Mouse (Mus musculus) common myeloid progenitor, adult 5-6 weeks (primary cell): ENCODE results near the gene Podxl2. TPM values are rescaled to one million over a fixed set of nuclear protein-coding genes. Genes with fewer than 3 reads are reported as not detected.

Experiments
- ATAC-seq: replicated peaks from 2 replicates; pipeline ENCODE4 v1.8.0; 2016; ENCODE audit warnings: low read depth, mild to moderate bottlenecking, moderate TSS enrichment, inconsistent platforms; ENCODE audit not compliant: poor library complexity, severe bottlenecking
- total RNA-seq: library from RNA; stranded (forward); fragments of 200-1000, 187-1606 nt; gene quantifications from 2 replicates; pipeline ENCODE4 v1.2.3, GENCODE M21; 2017

Gene Podxl2
- total RNA-seq, 1 experiment from 2014 or later = 0.55 TPM

DNA sequence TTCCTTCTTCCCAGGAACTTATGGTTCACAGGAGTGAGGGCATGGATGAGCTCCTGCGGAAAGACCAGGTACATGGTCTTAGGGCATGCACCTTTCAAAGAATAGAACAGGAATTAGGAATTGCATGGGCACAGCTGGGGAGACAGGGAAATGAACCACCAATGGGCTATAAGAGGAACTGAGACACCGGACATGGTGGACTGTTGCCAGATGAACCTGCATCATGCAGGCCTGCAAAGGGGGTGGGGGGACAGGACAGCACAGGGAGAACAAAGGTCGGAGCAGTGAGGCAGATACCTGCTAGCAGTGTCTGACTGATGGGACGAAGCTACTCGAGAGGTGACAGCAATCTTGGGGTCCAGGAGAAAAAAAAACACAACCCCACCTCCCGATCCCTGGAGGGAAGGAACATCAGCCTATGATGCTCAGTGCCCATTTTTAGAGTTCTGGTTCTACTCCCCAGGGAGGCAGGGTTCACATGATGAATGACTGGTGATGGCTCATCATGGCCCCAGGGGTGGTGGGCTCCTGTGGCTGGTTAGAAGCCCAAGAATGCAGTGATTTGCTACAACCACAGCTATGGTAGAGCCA is 44.6 kb downstream of the Podxl2 start:
- no peak for ATAC-seq

DNA sequence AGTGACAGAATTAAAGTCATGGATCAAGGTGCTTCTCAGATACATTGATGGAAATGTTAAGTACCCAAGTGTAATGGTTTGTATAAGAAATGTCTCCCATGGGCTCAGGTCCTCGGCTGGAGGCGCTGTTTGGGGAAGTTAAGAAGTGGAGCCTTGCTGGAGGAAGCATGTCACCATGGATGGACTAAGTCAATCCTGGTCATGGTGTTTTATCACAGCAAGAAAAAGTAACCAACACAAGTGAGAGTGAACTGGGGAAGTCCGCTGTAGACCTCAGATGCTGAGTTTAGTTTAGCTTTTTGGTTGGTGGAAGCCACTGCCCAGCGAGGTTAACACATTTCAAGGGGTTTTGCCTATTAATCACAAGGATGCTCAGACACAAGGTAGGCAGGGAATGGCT is 45.3 kb downstream of the Podxl2 start:
- no peak for ATAC-seq

DNA sequence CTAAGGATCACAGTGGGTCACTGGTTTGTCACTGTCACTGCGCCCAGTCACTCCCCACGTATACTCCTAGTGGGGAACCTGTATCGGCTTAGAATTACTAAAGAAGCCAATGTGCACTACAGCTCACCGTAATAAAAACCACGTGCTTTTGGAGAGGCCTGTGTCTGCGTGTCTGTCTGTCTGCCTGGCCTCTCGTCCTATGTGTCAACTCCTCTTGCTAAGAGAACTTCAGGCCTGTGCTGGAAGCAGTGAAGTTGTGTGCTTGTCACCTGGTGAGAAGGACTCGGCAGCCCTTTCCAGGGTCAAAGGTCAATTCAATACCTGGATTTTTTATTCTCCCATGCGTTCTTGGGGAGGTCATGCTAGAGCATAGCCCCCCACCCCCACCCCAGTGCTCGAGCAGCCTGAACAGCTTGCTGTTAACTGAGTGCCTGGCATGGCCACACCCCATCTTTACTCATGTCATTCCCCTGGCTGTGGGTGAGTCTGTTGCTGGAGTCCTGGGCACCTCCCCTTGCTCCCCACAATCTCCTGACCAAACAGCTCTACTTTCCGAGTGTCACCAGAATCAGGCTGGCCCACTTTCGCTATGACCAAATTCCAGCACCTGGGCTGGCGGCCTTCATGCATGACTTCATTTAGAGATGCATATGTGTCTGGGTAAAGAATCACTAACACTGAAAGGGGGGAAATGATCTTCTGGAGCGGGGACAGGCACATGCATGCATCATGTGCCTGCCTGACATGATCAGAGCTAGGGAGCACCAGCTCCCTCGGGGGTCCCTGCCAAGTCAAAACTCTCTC is 46.4 kb downstream of the Podxl2 start:
- no peak for ATAC-seq

DNA sequence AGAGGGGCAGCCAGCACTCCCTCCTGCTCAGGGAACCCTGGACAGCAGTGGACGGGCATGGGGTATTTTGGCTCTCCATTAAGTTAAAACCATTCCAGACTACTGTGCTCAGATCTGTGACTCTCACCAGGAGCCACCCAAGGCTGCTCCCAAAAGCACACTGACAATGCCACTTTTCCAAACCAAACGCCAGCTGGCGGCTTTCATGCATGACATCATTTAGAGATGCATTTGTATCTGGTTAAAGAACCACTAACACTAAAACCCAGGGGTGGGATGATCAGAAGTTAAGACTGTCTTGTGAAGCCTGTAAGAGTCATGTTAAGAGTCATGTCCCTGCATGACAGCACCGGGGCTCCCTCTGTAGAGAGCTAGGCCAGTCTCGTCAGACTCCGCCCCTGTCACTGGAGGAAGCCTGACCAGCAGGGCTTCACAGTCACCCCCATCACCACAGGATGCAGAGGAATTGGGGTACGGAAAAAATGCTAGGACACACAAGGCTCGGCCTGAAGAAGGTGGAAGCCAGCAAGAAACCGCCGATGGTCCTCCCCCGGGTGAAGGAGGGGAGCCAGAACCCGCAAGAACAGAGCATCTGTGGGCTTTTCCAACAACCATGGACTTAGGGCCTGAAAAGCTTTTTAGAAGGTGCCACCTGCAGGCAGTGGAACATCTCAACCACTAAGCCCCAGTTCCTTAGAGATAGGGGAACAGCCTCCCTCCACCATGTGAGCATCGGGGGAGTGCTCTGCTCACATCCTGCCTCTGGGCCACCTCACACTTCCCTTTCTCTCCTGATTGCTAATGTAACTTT is 47.2 kb downstream of the Podxl2 start:
- ATAC-seq = peak; percentile 80

DNA sequence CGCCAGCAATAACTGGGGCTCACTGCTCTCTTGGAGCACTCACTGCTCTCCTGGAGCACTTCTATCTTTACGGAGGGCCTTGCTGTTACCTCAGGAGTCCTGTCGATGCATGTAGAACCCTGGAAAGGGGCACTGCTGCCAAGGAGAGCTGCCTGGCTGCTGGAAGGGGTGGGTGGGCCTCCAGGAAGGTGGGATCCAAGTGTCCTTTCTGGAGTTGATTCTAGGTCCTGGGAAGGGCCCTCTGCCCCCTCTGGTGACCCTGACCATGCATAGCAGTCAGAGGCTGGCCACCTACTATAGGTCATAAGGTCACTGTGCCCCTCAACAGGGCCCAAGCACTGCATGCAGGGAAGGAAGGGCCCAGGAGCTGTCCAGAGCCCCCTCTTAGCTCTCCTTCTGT is 47.9 kb downstream of the Podxl2 start:
- no peak for ATAC-seq

DNA sequence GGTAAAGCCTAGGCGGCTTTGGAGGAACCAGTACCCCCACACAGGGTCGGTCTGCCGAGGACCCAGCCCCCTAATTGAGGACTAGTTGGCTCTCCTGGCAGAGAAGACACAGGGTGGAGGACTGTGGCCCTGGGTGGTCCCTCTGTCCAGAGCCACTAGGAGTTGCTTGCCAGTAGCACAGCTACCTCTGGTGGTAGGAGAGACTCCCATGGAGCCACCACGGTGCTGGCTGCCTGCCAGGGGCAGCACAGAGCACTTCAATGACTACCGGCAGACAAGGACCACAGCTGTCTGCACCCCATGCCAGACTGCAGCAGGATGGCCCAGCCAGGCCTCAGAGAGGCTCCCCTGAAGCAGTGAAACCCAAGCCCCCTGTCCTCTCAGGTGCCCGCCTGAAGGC is 48.3 kb downstream of the Podxl2 start:
- peak; percentile 56 for ATAC-seq

DNA sequence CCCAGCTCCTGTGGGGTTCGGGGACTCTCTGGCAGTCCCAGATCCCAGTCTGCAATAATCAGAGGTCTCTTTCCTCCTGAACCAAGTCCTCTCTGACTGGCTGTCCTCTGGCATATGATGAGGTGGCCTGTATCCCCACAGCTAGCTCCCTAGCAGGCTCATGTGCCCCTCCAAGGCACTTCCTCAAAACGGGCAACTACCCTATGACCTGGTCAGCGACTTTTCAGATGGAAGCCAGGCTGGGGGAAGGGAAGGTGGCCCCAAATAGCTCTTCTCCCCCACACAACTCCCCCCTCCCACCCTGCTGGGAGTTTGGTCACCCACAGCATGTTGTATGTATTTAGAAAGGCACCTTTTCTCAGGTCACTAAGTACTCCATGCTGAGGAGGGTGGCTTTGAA is 48.8 kb downstream of the Podxl2 start:
- ATAC-seq = no peak

DNA sequence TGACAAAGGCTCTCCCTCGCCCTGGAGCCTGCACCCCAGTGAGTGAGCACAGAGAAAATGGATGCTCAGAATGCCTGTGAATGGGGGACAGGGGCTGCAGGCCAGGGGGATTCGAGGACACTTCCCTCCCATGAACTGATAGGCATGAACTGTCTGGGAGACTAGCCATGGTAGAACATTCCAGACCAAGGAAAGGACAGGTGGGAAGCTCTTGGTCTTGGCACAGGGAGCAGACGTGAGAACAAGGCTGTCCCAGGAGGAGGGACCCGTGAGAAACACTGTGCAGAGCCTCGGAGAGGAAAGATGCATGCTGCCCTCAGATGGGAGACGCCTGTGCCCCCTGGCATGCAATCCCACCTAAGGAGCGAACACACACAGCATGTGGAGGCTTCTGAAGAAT is 50.7 kb downstream of the Podxl2 start:
- no peak for ATAC-seq

DNA sequence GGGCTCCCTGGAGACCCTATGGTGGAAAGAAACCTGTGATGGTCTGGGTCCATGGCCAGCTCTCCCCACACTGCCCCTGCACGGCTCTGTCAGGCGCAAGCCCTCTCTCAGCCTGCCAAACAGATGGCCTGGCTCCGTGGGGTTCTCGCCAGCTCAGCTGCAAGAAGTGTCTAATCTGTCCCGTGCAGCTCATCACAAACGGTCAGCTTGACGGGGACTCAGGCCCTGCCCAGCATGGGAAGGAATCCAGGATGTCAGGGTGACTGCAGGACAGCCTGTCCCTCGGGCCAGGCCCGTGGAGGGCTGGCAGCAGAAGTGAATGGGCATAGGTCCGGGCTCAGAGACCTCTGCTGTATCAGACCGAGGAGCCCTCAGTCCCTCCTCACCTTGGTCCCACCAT is 52.9 kb downstream of the Podxl2 start:
- no peak for ATAC-seq

DNA sequence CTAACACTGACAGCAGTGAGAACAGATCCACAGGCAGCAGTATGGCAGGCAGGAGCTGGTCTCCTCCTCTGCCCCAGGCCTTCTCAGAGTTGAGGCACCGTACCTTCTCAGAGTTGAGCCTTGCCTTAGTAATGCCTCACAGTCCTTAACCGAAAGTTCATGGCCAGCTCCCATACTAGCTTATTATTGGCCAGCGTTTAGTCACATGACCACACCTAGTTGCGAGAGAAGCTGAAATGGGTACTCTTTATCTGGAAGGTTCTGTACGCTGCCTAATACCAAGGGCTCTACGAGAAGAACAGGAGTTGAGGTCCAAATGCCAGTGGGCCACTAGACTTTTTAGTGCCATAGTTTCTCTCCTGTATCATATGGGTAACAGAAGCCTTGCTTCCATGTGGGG is 53.5 kb downstream of the Podxl2 start:
- no peak for ATAC-seq

DNA sequence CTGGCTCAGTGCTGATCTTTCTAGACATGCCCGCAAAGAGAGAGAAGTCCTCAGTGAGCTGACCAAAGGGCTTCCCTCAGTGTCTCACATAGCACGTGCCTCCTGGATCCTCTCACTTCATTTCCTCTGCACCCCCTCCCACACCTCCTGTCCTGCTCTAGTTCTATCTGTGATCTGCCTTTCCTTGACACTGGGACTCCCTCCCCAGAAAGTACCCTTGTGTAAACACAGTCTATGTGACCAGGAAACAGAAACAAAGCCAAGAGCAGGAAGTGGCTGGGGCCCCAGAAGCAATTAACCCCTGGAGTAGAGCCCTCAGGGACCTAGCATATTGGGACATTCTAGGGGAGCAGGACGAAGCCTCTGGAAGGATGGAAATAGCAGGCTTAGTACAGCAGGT is 54.0 kb downstream of the Podxl2 start:
- peak; percentile 26 for ATAC-seq

DNA sequence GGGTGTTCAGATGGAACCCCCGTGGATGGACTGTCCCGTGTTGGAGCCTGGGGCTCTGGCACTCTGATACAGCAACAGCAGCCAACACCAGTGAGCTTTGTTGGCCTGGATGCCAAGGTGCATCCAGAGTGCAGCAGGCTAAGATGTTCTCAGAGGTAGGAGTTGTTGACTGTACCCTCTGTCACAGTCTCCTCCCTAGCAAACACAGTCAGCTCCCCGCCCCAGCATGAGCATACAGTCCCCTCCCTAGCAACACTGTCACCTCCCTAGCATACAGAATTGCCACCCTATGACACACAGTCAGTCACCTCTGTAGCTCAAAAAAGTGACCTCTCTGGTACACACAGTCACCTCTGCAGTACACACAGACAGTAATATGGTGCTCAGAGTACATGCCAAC is 57.9 kb downstream of the Podxl2 start:
- ATAC-seq = no peak

DNA sequence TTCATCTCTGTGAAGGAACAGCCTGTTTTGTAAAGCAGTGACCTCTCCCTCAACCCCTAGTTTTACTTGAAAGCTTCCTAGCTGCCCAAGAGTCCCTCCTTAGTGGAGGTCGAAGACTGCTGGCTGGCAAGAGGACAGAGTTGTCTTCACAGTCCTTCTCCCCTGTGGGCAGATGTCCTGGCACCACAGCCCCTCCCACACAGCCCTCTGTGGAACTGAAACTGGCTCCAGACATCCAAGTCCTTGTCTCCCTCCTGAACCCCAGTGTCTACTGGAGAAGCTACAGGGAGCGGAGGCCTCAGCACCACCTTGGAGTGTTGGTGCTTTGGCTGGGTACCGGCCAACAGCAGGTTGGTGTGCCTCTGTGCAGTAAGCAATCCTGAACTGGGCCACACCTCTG is 59.4 kb downstream of the Podxl2 start:
- 0 out of 2 replicates have a peak, but pooled peaks have one; percentile 20 for ATAC-seq

DNA sequence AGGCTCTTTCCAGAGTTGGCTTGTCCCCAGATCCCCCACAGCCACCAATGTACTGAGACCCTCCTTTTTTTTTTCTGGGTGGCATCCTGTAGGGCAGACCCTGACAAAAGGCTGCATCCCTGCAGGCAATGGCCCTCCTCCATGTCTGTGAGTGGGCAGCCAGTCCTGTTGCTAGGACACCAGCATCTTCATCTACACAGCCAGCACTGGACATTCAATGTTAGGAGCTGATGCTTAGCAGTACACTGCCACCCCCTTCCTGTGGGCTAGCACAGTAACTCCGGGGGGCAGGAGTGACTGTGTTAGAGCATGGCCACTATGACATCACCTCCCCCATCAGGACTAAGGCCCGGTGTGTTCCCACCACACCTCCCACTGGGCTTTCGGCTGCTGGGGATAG is 59.8 kb downstream of the Podxl2 start:
- no peak for ATAC-seq

DNA sequence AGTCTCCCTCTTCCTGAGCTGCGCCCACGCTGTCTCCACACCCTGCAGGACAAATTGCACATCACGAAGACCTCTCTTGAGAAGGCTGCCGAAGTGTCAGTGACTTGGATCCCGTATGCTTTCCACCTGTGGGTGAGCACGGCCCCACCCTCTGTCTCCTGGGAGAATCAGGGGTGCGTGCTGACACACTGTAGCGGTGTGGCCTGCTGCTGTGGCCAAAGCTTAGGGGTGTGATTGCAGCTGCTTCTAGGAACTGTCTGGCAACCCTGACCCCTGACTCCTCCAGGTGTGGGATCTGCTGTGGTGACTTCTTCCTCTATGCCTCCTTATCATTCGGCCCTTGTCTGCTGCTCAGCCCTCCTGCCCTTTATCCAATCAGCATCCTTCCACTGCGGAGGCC is 61.0 kb downstream of the Podxl2 start:
- ATAC-seq = no peak

DNA sequence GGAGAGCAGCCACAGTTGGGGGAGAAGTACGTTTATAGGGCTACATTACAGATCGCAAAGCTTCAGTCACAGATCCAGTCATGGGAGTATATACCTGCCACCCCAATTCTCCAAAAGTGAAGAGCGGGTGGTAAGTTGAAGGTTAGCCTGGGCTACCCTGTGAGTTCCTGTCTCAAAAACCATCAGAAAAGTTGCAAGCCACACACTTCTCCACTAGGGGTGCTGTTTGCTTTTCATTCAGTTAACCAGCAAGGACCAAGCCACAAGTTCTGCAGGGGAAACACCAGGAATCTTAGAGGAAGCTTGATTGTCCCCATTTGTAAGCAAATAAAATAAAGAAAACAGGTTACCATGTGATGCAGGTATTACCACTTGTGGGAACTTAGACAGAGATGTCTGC is 62.0 kb downstream of the Podxl2 start:
- peak; percentile 56 for ATAC-seq

DNA sequence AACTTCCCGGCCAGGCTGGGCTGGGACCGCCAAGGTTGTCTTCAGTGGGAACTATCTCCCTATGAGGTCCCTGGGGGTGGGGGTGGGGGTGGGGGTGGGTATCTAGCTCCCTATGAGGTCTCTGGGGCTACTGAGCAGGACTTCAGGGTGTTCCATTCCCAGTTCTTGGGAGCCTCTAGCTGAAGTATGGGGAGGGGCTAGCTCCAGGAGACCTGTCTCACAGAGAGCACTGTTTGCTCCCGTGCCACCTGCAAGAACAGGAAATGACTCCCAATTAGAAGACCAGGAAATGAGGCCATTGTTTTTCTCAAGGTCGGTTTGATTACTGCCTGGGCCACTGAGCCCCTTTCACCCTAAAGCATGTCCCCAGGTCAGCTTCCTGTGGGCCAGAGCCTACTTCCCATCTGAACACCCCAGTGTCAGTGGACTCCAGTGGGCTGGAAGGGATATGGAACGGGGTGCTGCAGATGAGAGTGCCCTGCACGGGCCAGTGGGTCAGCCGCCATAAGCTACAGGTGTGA is 62.9 kb downstream of the Podxl2 start:
- ATAC-seq = no peak

DNA sequence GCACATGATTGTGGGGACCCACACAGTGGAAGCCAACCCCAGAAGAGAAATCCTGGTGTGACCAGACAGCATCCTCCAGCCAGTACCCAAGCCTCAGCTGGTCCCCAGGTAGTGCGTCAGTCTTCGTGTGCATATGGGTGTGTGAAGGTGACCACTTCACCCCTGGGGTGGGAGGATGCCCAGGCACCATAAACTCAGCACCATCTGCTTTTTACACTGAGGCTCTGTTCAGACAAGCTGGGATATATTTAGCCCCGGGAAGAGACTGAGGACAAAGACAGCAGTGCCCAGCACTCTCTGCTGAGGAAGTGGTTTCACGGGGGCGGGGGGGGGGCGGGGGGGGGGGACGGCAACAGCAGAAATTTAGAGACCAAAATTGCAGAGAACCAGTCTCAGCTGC is 63.4 kb downstream of the Podxl2 start:
- ATAC-seq = peak; percentile 43; the same call in 1 of the 2 replicates

DNA sequence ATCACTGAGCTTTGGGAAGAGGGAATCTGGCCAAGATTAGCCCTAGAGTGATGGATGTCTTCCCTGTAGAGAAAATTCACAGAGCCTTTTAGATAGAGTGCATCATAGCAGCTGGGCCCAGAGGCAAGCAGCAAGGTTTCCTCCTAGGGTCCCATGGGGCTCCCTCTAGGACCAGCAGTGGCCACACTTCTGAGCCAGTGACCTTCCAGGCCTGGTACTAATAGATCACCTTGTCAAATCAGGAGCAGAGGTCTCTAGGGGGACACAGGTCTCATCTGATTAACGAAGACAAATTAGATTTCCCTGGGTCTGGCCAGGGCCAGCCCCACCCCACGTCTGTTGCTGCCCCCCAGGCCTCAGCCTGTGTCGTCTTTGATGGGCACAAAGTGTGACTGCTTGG is 64.6 kb downstream of the Podxl2 start:
- no peak for ATAC-seq

DNA sequence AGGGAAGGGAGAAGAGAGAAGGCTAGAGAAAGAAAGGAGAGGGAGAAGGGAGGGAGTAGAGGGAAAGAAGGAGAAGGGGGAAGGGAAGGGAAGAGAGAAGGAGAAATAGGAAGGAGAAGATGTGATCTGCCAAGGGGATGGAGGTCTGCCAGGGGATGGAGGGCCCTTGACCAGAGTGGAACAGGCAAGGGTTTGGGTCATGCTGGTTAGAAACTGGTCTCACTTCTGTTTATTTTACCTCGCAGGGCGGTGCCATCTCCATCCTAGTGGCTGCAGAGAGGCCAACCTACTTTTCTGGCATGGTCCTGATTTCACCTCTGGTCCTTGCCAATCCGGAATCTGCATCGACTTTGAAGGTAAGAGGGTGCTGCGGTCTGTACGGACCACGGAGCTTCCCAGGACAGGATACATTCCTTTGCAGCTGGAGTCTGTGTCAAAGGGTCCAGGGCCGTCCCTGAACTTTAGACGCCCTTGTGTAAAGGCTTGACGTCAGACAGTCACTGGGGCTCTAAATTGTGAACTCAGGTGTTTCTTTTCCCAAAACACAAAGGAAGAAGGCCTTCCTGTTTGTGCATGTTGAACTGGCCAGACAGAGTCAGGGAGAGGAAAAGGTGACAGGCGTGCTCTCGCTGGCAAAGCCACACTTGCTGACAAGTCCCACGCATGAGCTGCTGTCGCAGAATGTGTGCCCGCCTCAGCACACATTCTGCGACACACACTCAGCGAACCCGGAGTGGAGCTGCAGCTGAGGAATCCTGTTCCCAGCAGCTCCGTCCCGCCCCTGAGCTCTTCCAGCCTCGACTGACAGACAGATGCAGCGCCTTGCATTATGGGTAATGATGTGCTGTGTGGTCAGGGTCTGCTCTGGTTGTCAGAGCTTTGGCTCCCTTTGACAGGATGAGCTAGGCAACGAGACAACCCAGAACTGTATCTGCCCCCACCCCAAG is 65.5 kb downstream of the Podxl2 start:
- no peak for ATAC-seq
